Mouse (Mus musculus) embryonic facial prominence, embryonic 13.5 days (tissue): ENCODE measurements at regions not wholly inside any gene's neighbourhood (a gene's known extent, or its start where the extent isn't known, plus 50 kb on each side); places are given as distances from the start of the nearest gene placed in this dataset.

ENCODE experiments used
- ATAC-seq: fragments of 200-750 bp; cut with Nextera tagmentation; 2 replicates; pipeline ENCODE4 v1.8.0; 2017; ENCODE audit warnings: low read depth; ENCODE audit not compliant: insufficient number of reproducible peaks, insufficient read depth, low FRiP score, low TSS enrichment
- H3K27ac ChIP-seq: fragments of 300-500 bp; sonication (generic); 2 replicates; pipeline ENCODE4 v1.5.1; 2015; ENCODE audit warnings: moderate library complexity, mild to moderate bottlenecking, inconsistent platforms
- H3K27me3 ChIP-seq: fragments of 300-500 bp; sonication (generic); 2 replicates; pipeline ENCODE4 v1.6.1; 2015; ENCODE audit warnings: mild to moderate bottlenecking, inconsistent platforms
- H3K36me3 ChIP-seq: fragments of 300-500 bp; sonication (generic); 2 replicates; pipeline ENCODE4 v1.6.1; 2015; ENCODE audit warnings: mild to moderate bottlenecking, inconsistent platforms
- H3K4me1 ChIP-seq: fragments of 300-500 bp; sonication (generic); 2 replicates; pipeline ENCODE4 v1.6.1; 2015; ENCODE audit warnings: inconsistent platforms
- H3K4me2 ChIP-seq: fragments of 300-500 bp; sonication (generic); 2 replicates; pipeline ENCODE4 v1.6.1; 2015; ENCODE audit warnings: moderate library complexity, mild to moderate bottlenecking, inconsistent platforms
- H3K4me3 ChIP-seq: fragments of 300-500 bp; sonication (generic); 2 replicates; pipeline ENCODE4 v1.5.1; 2015; ENCODE audit warnings: mild to moderate bottlenecking, inconsistent platforms
- H3K9ac ChIP-seq: fragments of 300-500 bp; sonication (generic); 2 replicates; pipeline ENCODE4 v1.6.1; 2015; ENCODE audit warnings: mild to moderate bottlenecking, inconsistent platforms
- H3K9me3 ChIP-seq: fragments of 300-500 bp; sonication (generic); 2 replicates; pipeline ENCODE4 v1.6.1; 2016; ENCODE audit warnings: inconsistent platforms
- WGBS: fragments of 180-500 bp; shearing (Covaris S2); methylation state at CpG from one replicate; pipeline ENCODE4 v1.1.7; 2015; ENCODE audit warnings: mixed read lengths; 5-methylcytosine and 5-hydroxymethylcytosine counted together

GRCm38 (mm10) chr3:35688111-35688510 lies 65.8 kb upstream of the Atp11b start:
- no peaks in the 10 kb centered on the region for H3K4me1 ChIP-seq
- no peak overlapping the region for H3K4me3 ChIP-seq
- H3K27me3 ChIP-seq = no peaks in the 10 kb centered on the region
- H3K4me2 ChIP-seq = no peak overlapping the region
- H3K9ac ChIP-seq = no peak overlapping the region
- 53% methylated on average over 5 of the region's 5 CpGs for WGBS
- H3K27ac ChIP-seq = no peak overlapping the region
- H3K9me3 ChIP-seq = no peaks in the 10 kb centered on the region
- H3K36me3 ChIP-seq = no peaks in the 10 kb centered on the region
- ATAC-seq = no peak

GRCm38 (mm10) chr3:35688781-35689180 lies 65.1 kb upstream of the Atp11b start:
- H3K9ac ChIP-seq = no peak overlapping the region
- no peaks in the 10 kb centered on the region for H3K27me3 ChIP-seq
- WGBS = 23% methylated on average over 4 of the region's 4 CpGs
- no peak overlapping the region for H3K4me2 ChIP-seq
- H3K4me1 ChIP-seq = no peaks in the 10 kb centered on the region
- H3K27ac ChIP-seq = no peak overlapping the region
- no peaks in the 10 kb centered on the region for H3K36me3 ChIP-seq
- H3K9me3 ChIP-seq = no peaks in the 10 kb centered on the region
- no peak overlapping the region for H3K4me3 ChIP-seq
- no peak for ATAC-seq

- H3K36me3 ChIP-seq = no peaks in the 10 kb centered on the region
Measured at GRCm38 (mm10) chr3:35693039-35693438, 60.9 kb upstream of the Atp11b start.

GRCm38 (mm10) chr3:35693551-35693950 lies 60.4 kb upstream of the Atp11b start:
- no peaks in the 10 kb centered on the region for H3K27me3 ChIP-seq
- no peaks in the 10 kb centered on the region for H3K9me3 ChIP-seq
- no peak for ATAC-seq
- H3K9ac ChIP-seq = no peak overlapping the region
- H3K27ac ChIP-seq = no peak overlapping the region
- 87% methylated on average over 12 of the region's 12 CpGs for WGBS
- H3K4me1 ChIP-seq = no peaks in the 10 kb centered on the region
- H3K36me3 ChIP-seq = no peaks in the 10 kb centered on the region
- H3K4me2 ChIP-seq = no peak overlapping the region
- H3K4me3 ChIP-seq = no peak overlapping the region

More at GRCm38 (mm10) chr3:35693039-35693438, 60.9 kb upstream of the Atp11b start:
- Histone ChIP-seq H3K4me1 (no peaks in the 10 kb centered on the region), H3K9ac (no peak overlapping the region), H3K27ac (no peak overlapping the region), H3K4me2 (no peak overlapping the region), H3K9me3 (no peaks in the 10 kb centered on the region), H3K4me3 (no peak overlapping the region), H3K27me3 (no peaks in the 10 kb centered on the region)
- 21% methylated on average over 6 of the region's 6 CpGs for WGBS
- ATAC-seq = 0 out of 2 replicates have a peak, but pooled peaks have one; percentile 29

DNA sequence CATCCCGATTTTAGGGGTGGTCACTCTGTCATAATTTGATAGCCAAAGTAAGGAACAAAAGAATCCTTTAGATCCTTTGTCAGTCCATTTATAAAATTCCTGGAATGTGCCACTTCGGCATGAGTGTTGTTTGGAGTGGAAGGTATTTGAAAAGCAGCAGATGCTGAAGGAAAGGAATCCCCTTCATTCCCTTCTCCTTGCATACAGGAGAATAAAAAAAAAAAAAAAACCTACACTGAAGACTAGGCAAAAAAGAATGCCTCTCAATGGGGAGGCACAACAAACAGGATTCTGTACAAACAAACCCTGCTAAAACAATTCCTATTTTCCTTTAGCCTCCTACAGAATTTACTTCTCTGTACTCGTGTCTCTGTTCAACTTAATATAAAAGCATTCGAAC lies 59.7 kb upstream of the Atp11b start:
- no peak overlapping the region for H3K4me2 ChIP-seq
- H3K9ac ChIP-seq = no peak overlapping the region
- H3K36me3 ChIP-seq = no peaks in the 10 kb centered on the region
- no peaks in the 10 kb centered on the region for H3K27me3 ChIP-seq
- WGBS = 74% methylated on average over 4 of the region's 4 CpGs
- H3K27ac ChIP-seq = no peak overlapping the region
- H3K9me3 ChIP-seq = no peaks in the 10 kb centered on the region
- no peak for ATAC-seq
- H3K4me1 ChIP-seq = no peaks in the 10 kb centered on the region
- no peak overlapping the region for H3K4me3 ChIP-seq

GRCm38 (mm10) chr3:35695859-35696258 lies 58.0 kb upstream of the Atp11b start:
- H3K9me3 ChIP-seq = no peaks in the 10 kb centered on the region
- H3K4me3 ChIP-seq = no peak overlapping the region
- H3K9ac ChIP-seq = no peak overlapping the region
- no peaks in the 10 kb centered on the region for H3K27me3 ChIP-seq
- no peaks in the 10 kb centered on the region for H3K36me3 ChIP-seq
- no peak overlapping the region for H3K4me2 ChIP-seq
- no peaks in the 10 kb centered on the region for H3K4me1 ChIP-seq
- WGBS = 67% methylated on average over 3 of the region's 3 CpGs
- ATAC-seq = no peak
- no peak overlapping the region for H3K27ac ChIP-seq

DNA sequence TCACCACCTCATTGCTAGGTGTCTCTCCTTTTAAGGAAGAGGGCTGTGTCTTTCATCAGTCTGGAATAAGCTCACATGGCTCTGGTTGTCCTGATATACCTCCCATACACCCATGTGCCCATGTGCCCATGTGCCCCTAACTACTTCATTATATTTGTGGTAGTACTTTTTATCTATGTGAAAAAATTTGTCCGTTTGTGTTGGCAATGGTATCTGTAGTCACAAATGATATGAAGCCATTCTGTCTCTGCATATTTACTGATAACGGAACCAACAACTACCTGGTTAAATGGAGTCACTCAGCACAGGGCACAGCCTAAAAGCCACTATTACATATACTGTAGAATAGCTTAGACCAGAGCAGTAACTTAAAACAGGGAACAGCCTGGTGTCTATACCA lies 54.6 kb upstream of the Atp11b start:
- Histone ChIP-seq H3K36me3 (no peaks in the 10 kb centered on the region), H3K27me3 (no peaks in the 10 kb centered on the region), H3K4me3 (no peak overlapping the region), H3K27ac (no peak overlapping the region), H3K9ac (no peak overlapping the region), H3K4me2 (no peak overlapping the region), H3K4me1 (no peaks in the 10 kb centered on the region), H3K9me3 (no peaks in the 10 kb centered on the region)
- no peak for ATAC-seq
- WGBS = 85% methylated on average over 2 of the region's 2 CpGs

DNA sequence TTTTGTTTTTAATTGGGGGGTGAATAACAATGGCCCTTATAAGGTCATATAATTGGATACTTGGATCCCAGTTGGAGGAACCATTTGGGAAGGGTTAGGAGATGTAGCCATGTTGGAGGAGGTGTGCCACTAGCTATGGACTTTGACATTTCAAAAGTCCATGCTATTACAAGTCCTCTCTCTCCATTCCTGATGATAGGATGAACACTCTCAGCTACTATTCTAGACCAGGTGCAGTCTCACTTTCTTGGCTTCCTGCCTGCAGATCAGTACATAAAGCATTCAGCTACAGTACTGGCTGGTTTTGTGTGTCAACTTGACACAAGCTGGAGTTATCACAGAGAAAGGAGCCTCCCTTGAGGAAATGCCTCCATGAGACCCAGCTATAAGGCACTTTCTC lies 53.9 kb upstream of the Atp11b start:
- no peaks in the 10 kb centered on the region for H3K36me3 ChIP-seq
- H3K4me1 ChIP-seq = no peaks in the 10 kb centered on the region
- ATAC-seq = no peak

DNA sequence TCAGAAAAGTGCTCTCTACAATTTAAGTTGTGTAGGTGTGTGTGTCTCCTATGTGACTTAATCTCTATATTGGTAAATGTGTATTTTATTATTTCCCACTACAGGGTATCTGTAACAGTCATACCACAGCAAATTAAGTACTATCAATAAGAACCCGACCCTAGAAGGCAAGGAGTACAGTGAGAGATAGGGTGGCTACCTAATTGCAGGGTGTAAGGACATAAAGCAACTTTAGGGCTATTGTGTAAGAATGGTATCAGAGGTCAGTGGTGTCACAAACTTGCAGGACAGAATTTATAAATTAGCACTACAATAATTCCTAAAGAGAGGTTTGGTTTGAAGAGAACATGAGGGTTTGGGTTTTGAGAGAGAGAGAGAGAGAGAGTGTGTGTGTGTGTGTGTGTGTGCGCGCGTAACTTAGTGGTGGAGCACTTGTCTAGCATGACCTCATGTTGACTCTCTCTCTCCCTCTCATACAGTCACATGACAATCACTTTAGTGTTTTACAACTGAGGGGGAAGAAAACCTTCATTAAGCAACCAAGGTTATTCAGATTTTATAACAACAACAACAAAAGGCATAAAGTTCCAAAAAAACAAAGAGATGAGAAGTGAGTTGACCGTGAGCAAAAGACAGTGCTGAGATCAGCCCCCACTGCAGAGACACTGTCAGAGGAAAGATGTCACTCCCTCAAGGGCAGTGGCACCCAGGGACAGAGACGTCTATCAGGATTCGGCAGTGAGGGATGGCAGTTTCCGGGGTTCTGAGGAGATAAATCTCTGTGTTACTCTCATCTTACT lies 50.2 kb upstream of the Atp11b start:
- H3K4me3 ChIP-seq = no peak overlapping the region
- H3K27me3 ChIP-seq = no peaks in the 10 kb centered on the region
- no peaks in the 10 kb centered on the region for H3K4me1 ChIP-seq
- no peak overlapping the region for H3K27ac ChIP-seq
- H3K36me3 ChIP-seq = no peaks in the 10 kb centered on the region
- no peak overlapping the region for H3K9ac ChIP-seq
- H3K4me2 ChIP-seq = no peak overlapping the region
- no peak for ATAC-seq
- no peaks in the 10 kb centered on the region for H3K9me3 ChIP-seq
- 78% methylated on average over 8 of the region's 8 CpGs for WGBS

More for the DNA sequence above, 53.9 kb upstream of the Atp11b start:
- H3K4me3 ChIP-seq = no peak overlapping the region
- no peak overlapping the region for H3K9ac ChIP-seq
- no peak overlapping the region for H3K27ac ChIP-seq
- no peaks in the 10 kb centered on the region for H3K9me3 ChIP-seq
- no peaks in the 10 kb centered on the region for H3K27me3 ChIP-seq
- H3K4me2 ChIP-seq = no peak overlapping the region
